21 mouse cellular contexts compared by ENCODE assay signal in genomic region chr14:23386786-23387185, GRCm38 (mm10).
DNase-seq lines count a peak whose midpoint lies in the region; ATAC-seq lines count a peak whose summit lies in the region.
"Had no signal": no experiment of that assay in that cellular context is flagged by ENCODE, and none has a peak within 500 bp of the region (broad histone marks: within the 10 kb centered on the region; RNA-seq: fewer than 3 reads in every experiment).

No protein-coding gene starts in this region.

- intact Hi-C loops in heart, postnatal 14 days (cut with DNase I), result no loop called here
- intact Hi-C loops in gastrocnemius, postnatal 14 days (cut with DNase I; ENCODE audit: low total_unique reads), result no loop called here

- H3K9me3 ChIP-seq in midbrain, embryonic 11.5 days (ENCODE audit: control insufficient read depth, low read length), result no peaks in the 10 kb centered on the region
- no peaks in the 10 kb centered on the region for H3K9me3 ChIP-seq in midbrain, embryonic 14.5 days (ENCODE audit: control insufficient read depth, low read length)
- H3K9me3 ChIP-seq in limb, embryonic 10.5 days (replicated peaks), result no peaks in the 10 kb centered on the region

- H3K4me2 ChIP-seq in midbrain, embryonic 11.5 days, result no peak overlapping the region
- H3K4me2 ChIP-seq in midbrain, embryonic 14.5 days (ENCODE audit: low read length), result no peak overlapping the region

- WGBS in midbrain, embryonic 11.5 days, result 96% methylated on average over 3 of the region's 3 CpGs
- WGBS in midbrain, embryonic 14.5 days, result 96% methylated on average over 3 of the region's 3 CpGs
- whole genome bisulfite sequencing in limb, embryonic 10.5 days, result 92% methylated on average over 3 of the region's 3 CpGs

- H3K4me3 ChIP-seq in midbrain, embryonic 11.5 days (ENCODE audit: low read depth, low read length), result no peak overlapping the region
- H3K4me3 ChIP-seq in midbrain, embryonic 14.5 days (replicated peaks; ENCODE audit: low read depth, low read length), result no peak overlapping the region
- no peak overlapping the region for H3K4me3 ChIP-seq in limb, embryonic 10.5 days

- no peak for ATAC-seq in midbrain, embryonic 11.5 days (ENCODE audit: low FRiP score)
- ATAC-seq in midbrain, embryonic 14.5 days (ENCODE audit: low FRiP score, low TSS enrichment), result no peak
- ATAC-seq: activated CD4-positive, CD25-positive, alpha-beta regulatory T cell, adult 4 months; CD4-positive, CD25-positive, alpha-beta regulatory T cell, adult 4 months; Patski had no signal

- peak; percentile 74 for DNase-seq in heart, adult 11 months
- DNase-seq in heart, postnatal 14 days, result no peak
- peak; percentile 61 for DNase-seq in midbrain, embryonic 11.5 days (ENCODE audit: low spot score, missing footprints)
- DNase-seq in midbrain, embryonic 14.5 days, result no peak
- DNase-seq in limb, embryonic 10.5 days (ENCODE audit: low spot score), result no peak
- no peak for DNase-seq in gastrocnemius, postnatal 14 days
- DNase-seq: adrenal gland, adult 2 months; adrenal gland, adult 8-10 months; adrenal gland, postnatal 10 days; adrenal gland, postnatal 14 days; adrenal gland, postnatal 25 days; adrenal gland, postnatal 36 days; B cell, adult 2 months; cerebellum, adult 11 months; cerebellum, adult 11-12 months; cerebellum, adult 18-20 months had no signal

- H3K4me1 ChIP-seq in midbrain, embryonic 11.5 days (ENCODE audit: control insufficient read depth, insufficient read depth, low read length), result 0 out of 2 replicates have a peak, but pooled peaks cover 2% of the 10 kb centered on the region
- H3K4me1 ChIP-seq in midbrain, embryonic 14.5 days (ENCODE audit: control insufficient read depth, insufficient read depth, low read length), result no peaks in the 10 kb centered on the region
- peaks cover 79% of the 10 kb centered on the region for H3K4me1 ChIP-seq in limb, embryonic 10.5 days

- H3K9ac ChIP-seq in midbrain, embryonic 11.5 days (ENCODE audit: low read length), result no peak overlapping the region
- no peak overlapping the region for H3K9ac ChIP-seq in midbrain, embryonic 14.5 days (replicated peaks; ENCODE audit: low read length)

- no peak overlapping the region for H3K27ac ChIP-seq in midbrain, embryonic 11.5 days (ENCODE audit: low read depth, low read length)
- H3K27ac ChIP-seq in midbrain, embryonic 14.5 days (replicated peaks; ENCODE audit: low read depth, low read length), result no peak overlapping the region
- peak overlapping the region; percentile 76 for H3K27ac ChIP-seq in limb, embryonic 10.5 days

- no peaks in the 10 kb centered on the region for H3K27me3 ChIP-seq in midbrain, embryonic 11.5 days (ENCODE audit: control insufficient read depth, insufficient read depth, low read length)
- no peaks in the 10 kb centered on the region for H3K27me3 ChIP-seq in midbrain, embryonic 14.5 days (ENCODE audit: control insufficient read depth, insufficient read depth, low read length)
- peaks cover 25% of the 10 kb centered on the region; the same call in 1 of the 2 replicates for H3K27me3 ChIP-seq in limb, embryonic 10.5 days (ENCODE audit: low read depth, poor library complexity, severe bottlenecking)
- H3K27me3 ChIP-seq: CH12.LX, Patski had no signal

- no peaks in the 10 kb centered on the region for H3K36me3 ChIP-seq in midbrain, embryonic 11.5 days (ENCODE audit: control insufficient read depth, insufficient read depth, low read length)
- no peaks in the 10 kb centered on the region for H3K36me3 ChIP-seq in midbrain, embryonic 14.5 days (ENCODE audit: control insufficient read depth, insufficient read depth, low read length)
- no peaks in the 10 kb centered on the region for H3K36me3 ChIP-seq in limb, embryonic 10.5 days
- H3K36me3 ChIP-seq: G1E had no signal

Comparison
In these comparisons a context has a peak if more than half of its experiments do, and no peak if none do; other contexts are left out.
1. DNase-seq: peak in heart, adult 11 months (single experiment) and midbrain, embryonic 11.5 days (single experiment); none in heart, postnatal 14 days (0 of 2), midbrain, embryonic 14.5 days (single experiment), limb, embryonic 10.5 days (single experiment) and gastrocnemius, postnatal 14 days (single experiment).